Mouse (Mus musculus): ENCODE data around the gene Hnrnpu.
"Not testable (repeated sequence)": the region's sequence is repeated elsewhere in the genome, so short reads cannot be mapped to it uniquely, and the experiment has no call there.

The Hnrnpu gene

DNA sequence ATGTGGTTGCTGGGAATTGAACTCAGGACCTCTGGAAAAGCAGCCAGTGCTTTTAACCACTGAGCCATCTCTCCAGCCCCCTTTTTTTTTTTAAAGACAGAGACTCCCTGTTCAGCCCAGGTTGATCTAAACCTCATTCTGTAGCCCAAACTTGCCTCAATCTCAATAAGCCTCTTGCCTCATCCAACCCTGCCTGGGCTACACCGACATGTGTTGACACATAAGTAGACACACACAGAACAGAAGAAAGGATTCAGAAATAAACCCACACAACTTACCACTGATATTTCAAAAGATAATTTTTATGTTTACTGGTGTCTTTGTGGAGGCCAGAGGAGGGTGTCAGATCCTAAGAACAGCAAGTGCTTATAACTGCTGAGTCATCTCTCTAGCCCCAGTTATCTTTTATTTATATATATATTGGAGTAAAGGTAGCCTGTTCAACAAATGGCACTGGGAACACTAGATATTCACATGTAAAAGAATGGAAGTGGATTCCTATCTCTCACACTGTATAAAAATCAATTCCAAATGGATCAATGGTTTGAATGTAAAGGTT lies 24.5 kb downstream of the Hnrnpu start:
- DNase-seq (ENCODE audit: low read depth): peak; percentile 69

DNA sequence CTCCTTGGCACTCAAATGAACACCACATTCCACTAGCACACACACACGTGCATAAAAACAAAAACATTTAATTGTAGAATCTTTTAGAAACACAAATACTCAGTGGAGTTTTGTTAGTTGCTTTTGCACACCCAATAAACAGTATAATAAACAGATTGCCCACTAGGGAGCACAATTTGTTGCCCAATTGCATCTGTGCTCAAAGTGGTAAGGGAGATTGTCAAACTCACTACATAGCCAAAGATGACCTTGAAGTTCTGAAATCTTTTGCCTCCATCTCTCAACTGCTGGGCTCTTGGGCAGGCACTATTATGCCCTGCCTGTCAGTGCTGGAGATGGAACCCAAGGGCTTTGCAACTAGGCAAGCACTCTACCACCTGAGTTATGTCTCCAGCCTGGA lies 27.5 kb downstream of the Hnrnpu start:
- peak; percentile 66 for DNase-seq (ENCODE audit: low read depth)

DNA sequence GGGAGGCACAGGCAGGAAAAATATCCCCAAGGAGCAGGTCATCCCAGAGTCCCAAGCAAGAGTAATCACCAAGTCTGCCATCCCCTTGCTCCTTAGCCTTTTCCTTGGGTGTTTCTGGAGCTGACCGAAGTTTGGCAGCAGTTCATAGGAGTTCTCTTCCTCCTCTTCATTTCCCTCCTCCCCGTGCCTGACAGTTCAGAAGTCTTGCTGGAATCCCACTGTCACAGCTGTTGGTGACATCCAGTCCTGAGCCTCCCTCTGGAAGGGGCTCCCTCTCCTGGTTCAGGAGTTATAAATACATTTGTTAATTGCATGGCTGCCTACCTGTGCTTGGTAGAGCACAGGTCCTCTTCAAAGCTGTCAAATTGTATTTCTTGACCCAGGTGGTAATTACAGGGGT lies 28.1 kb downstream of the Hnrnpu start:
- no peak for DNase-seq (ENCODE audit: low read depth)

DNA sequence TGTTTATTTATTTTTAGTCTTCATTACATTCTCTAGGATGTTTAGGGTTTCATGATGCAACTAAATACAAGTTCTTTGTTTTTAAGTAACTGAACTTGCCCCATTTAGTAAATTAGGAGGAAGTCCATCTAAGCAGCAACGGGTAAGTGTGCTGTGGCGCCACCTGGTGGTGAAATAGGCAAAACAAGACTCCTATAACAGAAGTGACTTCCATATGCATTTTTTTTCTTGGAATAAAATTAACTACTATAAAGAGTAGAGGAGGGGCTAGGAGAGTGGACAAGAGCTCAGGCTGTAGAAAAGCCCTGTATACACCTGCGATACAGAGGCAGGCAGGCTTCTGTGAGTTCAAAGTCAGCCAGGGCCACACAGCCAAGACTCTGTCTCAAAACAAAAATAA lies 34.2 kb downstream of the Hnrnpu start:
- peak; percentile 86 for DNase-seq (ENCODE audit: low read depth)

DNA sequence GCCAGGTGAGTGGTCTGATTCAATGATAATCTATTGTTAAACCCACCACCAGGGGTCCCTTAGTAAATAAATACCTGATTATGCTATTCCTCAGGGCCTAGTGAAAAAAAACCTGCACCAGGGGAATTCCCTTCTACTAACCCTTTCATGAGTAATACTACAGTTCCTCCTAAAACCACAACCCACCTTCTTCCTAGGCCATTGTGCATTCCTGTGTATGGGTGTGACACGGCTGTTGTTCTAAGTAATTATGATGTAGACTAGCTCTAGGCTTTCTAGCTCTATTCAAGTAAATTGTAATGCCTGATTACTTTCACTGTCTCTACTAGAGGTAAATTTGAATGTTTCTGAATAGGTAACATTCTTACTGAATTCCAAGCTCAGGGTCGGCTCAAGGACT lies 36.3 kb downstream of the Hnrnpu start:
- not testable (repeated sequence) for DNase-seq (ENCODE audit: low read depth)

DNA sequence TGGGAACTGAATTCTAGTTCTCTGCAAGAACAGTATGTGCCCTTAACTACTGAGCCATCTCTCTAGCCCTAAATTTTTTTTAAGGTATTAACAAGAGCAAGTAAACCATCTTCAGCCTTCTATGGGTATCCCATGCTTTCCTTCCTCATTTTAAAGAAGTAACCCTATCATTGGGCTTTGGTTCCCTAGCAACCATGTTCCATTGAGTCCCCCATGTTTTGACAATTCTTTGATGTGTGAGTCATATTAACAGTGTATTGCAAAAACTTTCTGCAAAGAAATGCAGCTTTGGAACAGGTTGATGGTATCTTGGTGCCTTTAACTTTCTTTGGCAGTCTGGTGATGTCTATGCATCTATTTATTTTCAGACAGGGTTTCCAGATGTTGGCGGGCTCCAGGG lies 43.5 kb downstream of the Hnrnpu start:
- peak; percentile 50 for DNase-seq (ENCODE audit: low read depth)

DNA sequence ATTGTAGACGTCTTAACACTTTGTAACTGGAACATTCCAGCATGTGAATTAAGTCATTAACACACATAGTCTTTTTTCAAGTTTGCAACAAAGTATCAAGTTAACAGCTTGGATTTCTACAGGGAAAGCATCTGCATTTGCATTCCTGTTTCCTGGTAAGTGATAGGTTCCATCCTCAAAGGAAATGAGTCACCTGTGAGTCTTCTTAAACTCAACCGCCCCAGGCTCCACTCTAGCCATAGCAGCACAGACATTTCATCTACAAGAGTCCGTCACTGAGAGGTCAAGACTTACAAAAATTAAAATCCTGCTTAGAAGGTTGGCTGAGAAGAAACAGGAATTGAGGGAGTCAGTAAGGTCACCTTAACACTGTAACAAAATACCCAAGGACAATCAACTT lies 45.9 kb downstream of the Hnrnpu start:
- DNase-seq (ENCODE audit: low read depth): peak; percentile 53

DNA sequence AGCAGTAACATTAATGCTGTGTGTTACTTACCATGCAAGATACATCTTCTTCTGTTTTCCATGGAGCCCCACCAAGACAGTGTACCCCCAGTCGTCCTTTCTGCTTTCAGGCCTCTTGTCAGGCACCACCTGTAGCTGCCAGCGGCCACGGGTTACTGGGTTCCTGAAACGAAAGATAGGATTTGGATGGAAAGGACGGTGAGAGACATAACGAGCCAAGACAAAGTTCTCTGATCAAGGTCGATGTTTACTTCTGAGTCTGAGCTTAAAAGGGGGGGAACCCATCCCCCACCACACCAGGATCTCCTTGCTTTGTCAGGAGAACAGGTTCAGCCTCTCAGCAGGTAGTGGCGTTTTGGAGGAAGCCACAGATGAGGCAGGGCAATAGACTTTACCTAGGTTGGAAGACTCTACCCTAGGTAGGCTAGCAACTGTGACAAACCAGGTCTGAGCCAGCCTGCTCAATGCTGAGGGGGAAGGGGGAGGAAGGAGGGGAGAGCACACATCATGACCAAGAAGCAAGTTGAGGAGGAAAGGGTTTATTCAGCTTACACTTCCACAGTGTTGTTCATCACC lies 49.9 kb downstream of the Hnrnpu start:
- no peak for DNase-seq (ENCODE audit: low read depth)

DNA sequence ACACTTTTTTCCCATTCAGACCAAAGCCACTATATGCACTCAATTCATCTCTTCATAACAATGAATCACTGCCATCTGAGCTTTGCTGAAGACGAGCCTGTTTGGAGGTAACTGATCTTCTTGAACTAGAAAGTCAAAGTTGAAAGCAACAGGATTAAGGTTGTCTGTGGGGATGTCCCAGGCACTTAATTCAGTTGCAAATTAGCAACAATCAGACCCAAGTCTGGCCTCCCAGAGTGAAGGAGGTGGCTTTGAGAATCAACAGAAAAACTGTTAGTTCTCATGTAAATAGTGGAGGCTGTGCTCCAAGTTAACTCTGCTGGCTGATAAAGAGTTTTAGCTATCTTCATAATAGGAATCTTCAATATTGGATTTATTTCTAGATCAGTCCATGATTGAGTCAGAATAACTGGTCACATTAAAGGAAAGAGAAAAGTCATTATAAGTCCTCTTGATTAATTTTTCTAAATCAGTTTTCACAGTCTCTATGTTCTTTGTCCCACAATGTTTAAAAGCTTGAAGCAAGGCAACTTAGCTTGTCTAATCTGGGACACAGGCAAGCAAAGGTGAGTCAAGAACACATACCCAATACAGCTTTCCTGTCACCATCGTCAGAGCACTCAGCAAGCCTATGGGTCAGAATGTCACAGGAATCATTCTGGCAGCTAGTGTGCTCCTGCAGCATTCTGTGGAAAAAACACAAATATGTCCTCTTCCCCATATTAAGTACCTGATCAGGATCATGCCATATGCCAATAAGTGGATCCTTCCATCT lies 53.5 kb downstream of the Hnrnpu start:
- DNase-seq (ENCODE audit: low read depth): no peak

DNA sequence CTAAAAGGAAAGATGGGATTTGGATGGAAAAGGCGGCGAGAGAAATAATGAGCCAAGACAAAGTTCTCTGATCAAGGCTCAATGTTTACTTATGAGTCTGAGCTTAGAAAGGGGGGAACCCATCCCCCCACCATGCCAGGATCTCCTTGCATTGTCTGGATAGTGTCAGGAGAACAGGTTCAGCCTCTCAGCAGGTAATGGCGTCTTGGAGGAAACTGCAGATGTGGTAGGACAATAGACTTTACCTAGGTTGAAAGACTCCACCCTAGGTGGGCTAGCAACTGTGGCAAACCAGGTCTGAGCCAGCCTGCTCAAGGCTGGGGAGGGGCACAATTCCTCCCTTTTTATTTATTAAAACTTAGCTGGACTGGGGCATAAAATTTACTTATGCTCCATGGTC lies 54.3 kb downstream of the Hnrnpu start:
- DNase-seq (ENCODE audit: low read depth): not testable (repeated sequence)

DNA sequence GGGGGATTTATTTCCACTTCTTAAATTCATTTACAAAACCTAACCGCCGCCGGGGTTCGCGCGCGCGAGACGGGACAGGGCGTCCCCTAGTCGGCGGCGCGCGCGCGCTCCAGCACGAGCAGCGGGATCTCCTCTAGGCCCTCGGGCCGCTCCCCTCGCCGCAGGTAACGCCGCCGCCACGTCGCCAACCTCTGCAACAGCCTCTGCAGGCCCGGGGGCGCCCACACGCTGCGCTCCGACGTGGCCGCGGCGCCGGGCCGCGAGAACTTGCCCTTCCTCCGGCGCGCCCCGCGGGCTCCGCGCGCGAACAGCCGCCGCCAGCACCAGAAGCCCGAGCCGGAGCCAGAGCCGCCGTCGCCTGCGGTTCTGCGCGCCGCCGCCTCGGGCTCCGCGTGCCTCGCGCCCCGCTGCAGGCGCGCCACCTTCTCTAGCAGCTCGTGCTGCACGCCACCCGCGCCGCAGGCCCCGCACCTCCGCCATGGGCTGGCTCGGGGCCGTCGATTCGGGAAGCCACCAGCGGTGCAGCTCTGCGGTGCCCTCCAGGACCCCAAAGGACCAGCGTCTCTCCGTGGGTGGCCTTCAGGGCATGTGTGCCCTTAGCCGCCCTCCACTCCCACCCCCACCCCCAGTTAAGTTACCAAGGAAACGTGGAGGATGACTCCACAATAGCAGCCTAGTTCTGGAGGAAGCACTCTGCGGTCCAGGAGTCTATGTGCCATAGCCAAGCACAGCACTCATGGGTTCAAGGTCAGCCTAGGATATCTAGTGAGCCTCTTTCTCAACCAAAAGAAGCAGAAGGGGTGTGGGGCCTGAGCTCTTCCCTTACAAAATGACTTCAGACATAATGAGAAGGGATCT lies 61.3 kb downstream of the Hnrnpu start:
- no peak for DNase-seq (ENCODE audit: low read depth)

DNA sequence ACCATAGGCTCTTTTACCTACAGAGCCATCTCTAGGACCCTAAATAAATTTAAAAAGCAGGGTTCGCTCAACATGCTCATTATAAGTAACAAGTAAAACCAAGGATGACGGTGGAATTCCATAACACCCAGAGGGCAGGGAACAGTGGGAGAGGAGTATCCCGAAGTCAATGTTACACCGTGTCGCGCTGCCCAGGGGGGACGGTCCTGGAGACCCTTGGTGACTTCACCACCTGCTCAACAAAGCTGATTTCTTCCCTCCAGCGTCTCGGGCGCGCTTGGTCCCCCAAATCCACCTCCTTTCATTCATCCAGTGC lies 61.9 kb downstream of the Hnrnpu start:
- DNase-seq (ENCODE audit: low read depth): no peak

DNA sequence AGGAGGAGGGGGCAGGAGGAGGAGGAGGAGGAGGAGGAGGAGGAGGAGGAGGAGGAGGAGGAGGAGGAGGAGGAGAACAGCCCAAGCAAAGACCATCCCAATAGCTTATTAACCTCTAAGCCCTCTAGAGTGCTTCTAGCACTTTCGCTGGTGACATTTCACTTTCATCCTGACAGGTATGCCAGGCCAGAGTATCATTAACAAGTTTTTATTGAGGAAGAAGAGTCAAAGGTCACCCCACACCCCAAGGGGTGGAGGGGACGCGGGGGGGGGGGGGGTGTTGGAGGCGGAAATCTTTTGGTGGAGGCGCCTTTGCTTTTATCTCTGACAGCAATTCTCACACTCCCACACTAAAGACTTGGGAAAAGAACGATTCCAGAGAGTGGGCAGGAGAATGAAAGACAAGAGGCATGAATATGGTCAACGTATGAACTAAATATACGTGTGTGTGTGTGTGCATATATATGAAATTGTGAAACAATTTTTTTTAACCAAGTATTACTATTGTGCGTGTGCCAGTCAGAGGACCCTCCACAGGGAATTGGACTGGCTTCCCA lies 62.3 kb downstream of the Hnrnpu start:
- no peak for DNase-seq (ENCODE audit: low read depth)
